Mouse (Mus musculus) ES-E14 (cell line): Measurements from ENCODE around the gene Ctnna3. TPM values are rescaled to one million over a fixed set of nuclear protein-coding genes. Genes with fewer than 3 reads are reported as not detected.
A peak's percentile ranks its signal among the peaks of the same experiment; 100 is the strongest.

Source experiments
- DNase-seq: peaks from one replicate; pipeline ENCODE4 v3.0.0-alpha.2; 2013; ENCODE audit warnings: low read depth, low spot score
- H3K27ac ChIP-seq: 2 replicates; pipeline ENCODE4 v1.5.1; 2012; ENCODE audit warnings: low read depth, mild to moderate bottlenecking, low read length, moderate library complexity, mixed read lengths; ENCODE audit not compliant: poor library complexity, insufficient read depth, severe bottlenecking
- H3K36me3 ChIP-seq: 2 replicates; pipeline ENCODE4 v1.6.1; 2012; ENCODE audit warnings: mild to moderate bottlenecking, low read length, moderate library complexity, mixed read lengths; ENCODE audit not compliant: control insufficient read depth, poor library complexity, insufficient read depth, severe bottlenecking
- H3K4me1 ChIP-seq, 2 experiments: fragments of 150-350 bp in 1 of 2; sonication (generic) in 1 of 2; 2 replicates each; pipeline ENCODE4 v1.6.1; 2012; ENCODE audit warnings: low read length in 2 of 2, mild to moderate bottlenecking in 1 of 2, mixed read lengths in 1 of 2; ENCODE audit not compliant: control insufficient read depth in 2 of 2, insufficient read depth in 2 of 2, poor library complexity in 1 of 2
- H3K4me3 ChIP-seq, 2 experiments: fragments of 150-350 bp in 1 of 2; sonication (generic) in 1 of 2; 2 replicates each; pipeline ENCODE4 v1.5.1; 2012; ENCODE audit warnings: low read length in 2 of 2, low read depth in 1 of 2, mild to moderate bottlenecking in 1 of 2, mixed read lengths in 1 of 2; ENCODE audit not compliant: insufficient read depth in 1 of 2, poor library complexity in 1 of 2, severe bottlenecking in 1 of 2
- H3K9ac ChIP-seq: 2 replicates; pipeline ENCODE4 v1.6.1; 2012; ENCODE audit warnings: low read depth, mild to moderate bottlenecking, low read length, mixed read lengths; ENCODE audit not compliant: poor library complexity, insufficient read depth, severe bottlenecking
- H3K9me3 ChIP-seq: fragments of 150-350 bp; sonication (generic); 2 replicates; pipeline ENCODE4 v1.6.1; 2012; ENCODE audit warnings: low read depth, mild to moderate bottlenecking, low read length; ENCODE audit not compliant: control insufficient read depth, insufficient read depth
- CHD2 ChIP-seq: IDR thresholded peaks from 2 replicates; pipeline ENCODE4 v1.6.1; 2014; ENCODE audit warnings: mild to moderate bottlenecking, low read depth, low read length, inconsistent platforms
- HCFC1 ChIP-seq: IDR thresholded peaks from 2 replicates; pipeline ENCODE4 v1.6.1; 2012; ENCODE audit warnings: low read length, inconsistent platforms, borderline replicate concordance; ENCODE audit not compliant: insufficient read depth
- MAFK ChIP-seq: IDR thresholded peaks from 2 replicates; pipeline ENCODE4 v1.6.1; 2014; ENCODE audit warnings: mild to moderate bottlenecking, low read depth, low read length, inconsistent platforms; ENCODE audit not compliant: insufficient read depth
- ZC3H11A ChIP-seq: IDR thresholded peaks from 2 replicates; pipeline ENCODE4 v1.6.1; 2012; ENCODE audit warnings: low read depth, mild to moderate bottlenecking, inconsistent platforms, low read length, borderline replicate concordance
- ZNF384 ChIP-seq: IDR thresholded peaks from 2 replicates; pipeline ENCODE4 v1.6.1; 2012; ENCODE audit warnings: low read depth, low read length, inconsistent platforms
- in situ Hi-C, 2 experiments: fragments of 600-800 bp; cut with MboI; formaldehyde crosslinking; loops; one replicate each; pipeline ENCODE4 v1.15.1; 2025; ENCODE audit warnings: low sequenced_read_pairs in 2 of 2, inconsistent platforms in 1 of 2; ENCODE audit not compliant: unreplicated experiment in 2 of 2
- total RNA-seq: library from RNA; depleted of rRNA; stranded (reverse); fragments of 300-350 nt; gene quantifications from 2 replicates; pipeline ENCODE4 v1.2.3, GENCODE M21; 2012

The Ctnna3 gene
- total RNA-seq, 1 experiment: not detected

GRCm38 (mm10) chr10:64083813-64084212, 653.9 kb downstream of the Ctnna3 start:
- Histone ChIP-seq H3K27ac (no peak overlapping the region), H3K36me3 (no peaks in the 10 kb centered on the region), H3K9me3 (no peaks in the 10 kb centered on the region), H3K4me1 (no peaks in the 10 kb centered on the region), H3K9ac (no peak overlapping the region), H3K4me3 (no peak overlapping the region)
- in situ Hi-C loops: loop anchor here in 1 of 2 experiments (10.0 kb wide), 1 partner anchor 321 kb away; no protein-coding TSS in a partner anchor
- no peak for DNase-seq
- no peak for TF ChIP-seq MAFK
- TF ChIP-seq ZC3H11A: no peak
- TF ChIP-seq HCFC1: no peak
- TF ChIP-seq ZNF384: no peak
- TF ChIP-seq CHD2: no peak

- no peaks in the 10 kb centered on the region for H3K36me3 ChIP-seq
- H3K9ac ChIP-seq: no peak overlapping the region
- DNase-seq: peak; percentile 12
- TF ChIP-seq ZC3H11A (peak; percentile 94), ZNF384 (no peak)
- in situ Hi-C loops: loop anchor here in 1 of 2 experiments (10.0 kb wide), 1 partner anchor 320 kb away; no protein-coding TSS in a partner anchor
- H3K4me3 ChIP-seq: no peak overlapping the region
- no peaks in the 10 kb centered on the region for H3K4me1 ChIP-seq
- no peak overlapping the region for H3K27ac ChIP-seq
- H3K9me3 ChIP-seq: no peaks in the 10 kb centered on the region
Measured at GRCm38 (mm10) chr10:64084465-64084864, 654.6 kb downstream of the Ctnna3 start.

GRCm38 (mm10) chr10:64086183-64086566, 656.3 kb downstream of the Ctnna3 start:
- DNase-seq: no peak
- H3K9ac ChIP-seq: no peak overlapping the region
- H3K36me3 ChIP-seq: no peaks in the 10 kb centered on the region
- TF ChIP-seq MAFK (no peak), HCFC1 (no peak), ZNF384 (no peak), CHD2 (no peak), ZC3H11A (no peak)
- H3K4me3 ChIP-seq: no peak overlapping the region
- H3K27ac ChIP-seq: no peak overlapping the region
- no peaks in the 10 kb centered on the region for H3K4me1 ChIP-seq
- in situ Hi-C loops: loop anchor here in 1 of 2 experiments (10.0 kb wide), 1 partner anchor 319 kb away; no protein-coding TSS in a partner anchor
- H3K9me3 ChIP-seq: no peaks in the 10 kb centered on the region

- Histone ChIP-seq H3K27ac (no peak overlapping the region), H3K36me3 (no peaks in the 10 kb centered on the region), H3K4me3 (no peak overlapping the region), H3K9me3 (no peaks in the 10 kb centered on the region), H3K4me1 (no peaks in the 10 kb centered on the region), H3K9ac (no peak overlapping the region)
- DNase-seq: no peak
- TF ChIP-seq MAFK (no peak), ZNF384 (no peak), ZC3H11A (no peak), HCFC1 (no peak), CHD2 (no peak)
- in situ Hi-C loops: loop anchor here in 1 of 2 experiments (10.0 kb wide), 1 partner anchor 318 kb away; no protein-coding TSS in a partner anchor
Measured at GRCm38 (mm10) chr10:64086567-64087391, 656.9 kb downstream of the Ctnna3 start.
